Mouse (Mus musculus) cerebellum, adult 18-20 months (tissue): ENCODE data around the gene Mybphl.

Experiments used
- DNase-seq, 2 experiments: peaks; one replicate each; pipeline ENCODE4 v3.0.0; 2021

Gene Mybphl

DNA sequence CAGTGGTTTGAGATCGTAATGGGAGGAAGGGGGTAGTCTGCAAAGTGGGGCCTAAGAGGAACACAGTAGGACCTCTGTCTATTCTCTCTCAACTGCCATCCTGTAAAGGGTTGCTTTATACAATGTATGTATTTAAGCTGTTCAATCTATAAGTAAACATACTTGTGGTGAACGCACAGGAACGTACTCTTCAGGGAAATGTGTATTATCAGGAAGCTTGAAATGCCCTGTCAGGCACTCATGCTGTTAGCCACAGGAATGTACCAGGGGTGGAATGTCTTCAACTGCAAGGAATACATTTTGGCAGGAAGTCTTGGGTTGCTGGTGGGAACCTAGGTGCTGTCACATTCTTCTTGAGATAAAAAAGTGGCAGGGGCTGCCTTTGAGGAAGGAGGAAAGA, 8.0 kb downstream of the Mybphl start:
- no peak for DNase-seq

DNA sequence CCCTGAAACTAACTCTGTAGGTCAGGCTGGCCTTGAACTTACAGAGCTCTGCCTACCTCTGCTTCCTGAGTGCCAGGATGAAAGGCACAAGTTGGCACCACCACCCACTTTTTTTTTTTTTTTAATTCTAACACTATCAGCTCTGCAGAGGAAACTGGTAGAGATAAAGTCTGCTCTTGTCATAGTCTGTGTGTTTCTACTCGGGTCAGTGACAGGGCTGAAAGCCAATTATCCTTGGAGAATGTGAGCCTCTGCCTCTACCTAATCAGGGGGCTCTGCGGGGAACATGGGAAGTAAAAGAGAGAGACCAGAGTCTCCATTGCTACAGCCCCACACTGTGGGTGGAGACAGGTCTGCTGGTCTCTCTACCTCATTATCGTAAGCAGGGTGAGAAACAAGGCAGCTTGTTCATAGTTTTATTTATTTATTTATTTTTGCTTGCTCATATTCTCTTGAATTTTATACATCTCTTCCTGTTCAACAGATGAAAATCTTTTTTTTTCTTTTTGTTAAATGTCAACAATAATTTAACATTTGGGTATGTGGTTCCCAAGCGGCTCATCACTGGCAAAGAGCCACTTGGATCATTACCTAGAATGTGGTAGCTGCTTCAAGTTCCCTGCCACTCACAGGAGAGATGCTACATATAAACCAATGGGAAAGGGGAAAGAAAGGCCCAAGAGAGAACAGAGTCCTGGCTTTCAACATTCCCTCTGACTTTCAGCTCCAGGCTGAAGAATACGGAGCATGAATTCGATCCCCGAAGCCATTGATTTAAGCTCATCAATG, 14.4 kb downstream of the Mybphl start:
- DNase-seq, result no peak

DNA sequence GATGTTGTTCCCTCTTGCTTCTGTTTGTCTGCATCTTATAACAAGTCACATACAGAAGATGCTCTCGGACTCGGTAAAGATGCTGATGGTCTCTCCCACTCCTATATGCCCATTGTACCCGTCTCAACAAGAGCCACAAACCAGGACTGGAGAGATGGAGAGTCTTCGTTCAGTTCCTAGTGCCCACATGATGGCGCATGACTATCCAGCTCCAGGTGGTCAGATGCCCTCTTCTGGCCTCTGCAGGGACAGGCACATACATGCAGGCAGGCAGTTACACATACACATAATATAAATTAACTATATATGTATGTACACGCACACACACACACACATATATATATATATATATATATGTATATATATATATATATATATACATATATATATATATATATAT, 16.0 kb downstream of the Mybphl start:
- DNase-seq, result no peak

DNA sequence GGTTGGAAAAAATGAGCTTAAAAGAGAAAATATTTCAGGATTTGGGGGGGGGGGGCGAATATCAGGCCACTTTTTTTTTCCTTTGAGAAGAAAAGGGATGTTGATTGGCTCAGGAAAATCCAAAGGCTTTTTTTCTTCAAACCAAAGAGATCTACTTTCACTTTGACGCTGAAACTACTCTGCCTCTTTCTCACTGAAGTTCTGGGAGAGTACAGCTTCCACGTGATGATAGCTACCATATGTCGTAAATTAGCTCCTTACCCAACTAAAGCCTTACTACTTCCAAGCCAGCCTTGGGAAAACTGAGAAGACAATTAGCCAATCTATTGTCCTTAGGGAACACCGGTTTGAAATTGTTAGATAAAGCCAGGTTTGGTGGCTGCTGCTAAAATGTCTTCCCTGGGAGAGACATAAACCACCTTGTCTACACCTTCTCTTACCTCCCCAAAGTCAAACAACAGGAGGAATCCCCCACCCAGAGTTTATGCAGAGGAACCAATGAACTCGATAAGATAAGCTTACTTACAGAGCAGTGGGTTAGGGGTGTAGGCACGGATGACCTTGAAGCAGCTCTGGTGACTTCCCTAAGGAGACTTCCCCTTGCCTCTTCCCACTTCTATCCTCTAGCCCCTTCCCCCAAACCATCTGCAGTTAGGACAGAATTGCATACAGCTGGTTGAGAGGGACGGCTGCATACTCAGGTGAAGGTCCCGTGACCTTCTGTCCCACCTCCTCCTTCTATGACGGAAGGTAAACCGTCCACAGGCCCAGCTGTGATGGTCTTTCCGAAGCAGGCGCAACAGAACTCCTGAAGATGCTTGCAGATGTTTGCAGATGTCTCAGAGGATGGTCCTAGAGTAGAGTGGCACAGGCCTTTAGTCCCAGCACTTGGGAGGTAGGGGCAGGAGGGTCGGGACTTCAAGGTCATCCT, 17.5 kb downstream of the Mybphl start:
- DNase-seq, result no peak

DNA sequence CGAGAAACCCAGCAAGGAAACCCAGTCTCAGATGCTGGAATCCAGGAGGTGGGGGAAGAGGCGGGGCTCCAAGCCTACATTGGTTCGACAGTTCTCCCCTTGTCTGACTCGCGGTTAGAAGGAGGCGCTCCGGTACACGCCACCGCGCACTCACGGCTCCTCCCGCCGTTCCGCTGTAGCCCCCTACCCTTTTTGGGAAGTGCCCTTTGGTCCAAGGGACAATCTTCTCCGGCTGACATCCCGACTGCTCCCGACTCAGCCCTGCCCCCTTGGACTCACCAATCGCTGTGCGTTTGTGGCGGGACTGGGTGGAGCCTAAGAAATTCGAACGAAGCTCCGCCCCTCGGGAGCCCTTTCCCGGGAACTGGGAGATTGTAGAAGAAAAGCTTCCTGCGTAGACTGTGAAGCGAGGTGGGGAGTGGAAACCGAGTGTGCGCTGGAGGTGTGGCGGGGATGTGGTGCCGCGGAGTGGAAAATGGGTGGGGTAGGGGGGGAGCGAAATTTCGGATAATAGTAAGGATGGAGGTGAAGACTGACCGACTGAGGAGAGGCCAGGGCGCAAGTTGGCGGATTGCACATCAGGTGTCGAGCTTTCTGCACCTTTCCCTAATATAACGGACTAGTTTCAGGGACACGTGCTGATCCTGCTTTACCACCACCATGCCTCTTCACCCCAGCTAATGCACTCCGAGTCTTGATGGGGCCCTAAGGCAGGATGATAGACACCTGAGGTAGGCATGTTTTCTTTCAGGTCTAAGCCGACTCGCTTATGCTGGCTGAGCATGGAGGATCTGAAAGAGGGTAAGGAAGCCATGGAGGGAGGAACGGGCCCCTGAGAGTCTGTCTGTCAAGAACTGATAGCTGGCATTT, 19.0 kb downstream of the Mybphl start, which contains the start of gene Psrc1:
Gene Psrc1 (plus strand): TSS at position 355 of the 870 bp plus-strand sequence.
- peak; percentile 78 to 89 for DNase-seq

DNA sequence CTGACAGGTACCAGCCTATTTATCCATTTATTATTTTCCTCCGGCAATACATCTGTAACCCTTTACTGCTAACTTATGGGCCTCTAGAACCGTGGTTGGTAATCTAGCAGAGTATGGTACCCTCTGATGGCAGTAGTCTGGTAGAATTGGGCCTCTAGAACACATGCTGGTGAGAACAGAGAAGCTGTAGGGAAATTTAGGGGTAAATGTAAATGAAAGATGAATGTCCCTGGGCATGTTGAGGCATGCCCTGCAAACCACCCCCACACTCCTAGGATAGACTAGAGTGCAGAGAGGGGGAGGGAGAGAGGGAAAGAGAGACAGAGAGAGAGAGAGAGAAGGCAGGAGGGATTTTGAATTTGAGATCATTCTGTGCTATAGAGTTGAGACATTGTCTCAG, 19.7 kb downstream of the Mybphl start:
- no peak for DNase-seq

DNA sequence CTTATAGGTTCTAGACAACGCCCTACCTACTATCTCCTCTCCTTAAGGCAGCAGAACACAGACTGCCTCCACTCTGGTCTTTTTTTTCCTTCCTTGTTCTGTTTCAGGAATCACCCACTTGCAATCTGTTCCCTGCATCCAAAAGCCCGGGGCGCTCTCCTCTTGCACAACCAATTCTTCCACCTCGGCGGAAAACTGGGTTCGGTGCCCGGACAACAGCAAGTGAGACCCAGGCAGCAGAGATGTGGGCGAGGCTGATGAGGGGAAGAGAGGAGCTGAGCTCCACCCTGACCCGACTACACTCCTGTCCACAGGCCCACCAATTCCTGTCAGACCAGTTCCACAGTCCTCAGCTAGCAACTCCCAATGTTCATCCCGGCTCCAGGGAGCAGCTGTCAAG, 21.5 kb downstream of the Mybphl start:
- DNase-seq, result no peak

DNA sequence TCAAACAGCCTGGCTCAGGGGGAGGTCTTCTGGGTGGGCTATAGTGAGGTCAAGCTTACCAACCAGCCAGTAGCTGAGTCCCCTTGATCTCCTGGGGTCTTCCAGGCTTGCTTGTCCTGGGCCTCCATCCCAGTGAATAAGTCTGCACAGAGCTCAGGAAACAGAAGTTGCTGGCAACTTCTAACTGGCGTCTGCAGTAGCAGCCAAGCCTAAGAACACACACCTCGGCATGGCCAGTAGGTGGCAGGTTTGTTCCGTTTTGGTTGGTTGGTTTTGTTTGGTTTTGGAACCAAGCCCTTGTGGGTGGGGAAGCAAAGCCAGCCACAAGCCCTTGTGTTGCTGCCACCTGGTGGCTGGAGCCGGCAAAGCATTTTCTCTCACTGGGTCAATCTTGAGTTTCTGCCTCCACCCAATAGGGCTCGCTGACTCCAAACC, 24.4 kb downstream of the Mybphl start:
- DNase-seq, result peak; percentile 94 to 97

DNA sequence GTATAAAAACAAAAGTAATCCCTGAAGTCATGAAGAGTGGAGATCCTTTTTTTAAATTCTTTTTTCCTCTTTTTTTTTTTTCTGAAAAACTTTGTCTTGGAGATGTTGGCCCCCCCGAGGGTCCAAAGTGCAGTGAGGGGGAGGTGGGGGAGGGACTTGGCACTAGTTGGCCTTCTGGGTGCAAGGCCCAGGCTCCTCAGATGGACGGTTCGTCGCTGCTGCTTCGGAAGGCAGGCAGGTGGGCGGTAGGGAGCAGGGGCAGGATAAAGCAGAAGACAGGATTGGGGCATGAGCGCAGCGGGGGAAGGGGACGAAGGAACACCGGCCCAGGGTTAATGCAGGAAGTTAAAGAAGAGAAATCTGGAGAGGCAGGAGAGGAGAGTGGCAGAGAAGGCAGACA, 27.6 kb downstream of the Mybphl start:
- no peak for DNase-seq

DNA sequence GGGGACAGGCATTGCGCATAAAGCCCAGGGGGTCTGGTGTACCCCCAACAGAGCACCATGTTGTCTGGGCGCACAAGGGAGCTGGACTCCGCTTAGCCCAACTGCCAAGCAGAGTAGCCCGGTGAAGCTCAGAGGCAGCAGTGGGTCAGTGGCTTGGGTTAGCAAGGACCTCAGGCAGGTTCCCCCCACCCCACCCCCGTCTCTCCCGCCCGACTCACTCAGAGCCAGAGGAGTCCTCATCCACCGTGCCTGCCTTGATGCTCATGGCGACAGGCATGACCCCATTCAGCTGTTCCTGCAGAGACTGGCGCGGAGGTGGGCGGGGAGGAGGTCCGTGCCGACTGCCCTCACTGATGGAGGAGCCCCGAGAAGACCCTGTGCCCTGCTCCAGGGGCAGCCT, 28.1 kb downstream of the Mybphl start:
- DNase-seq, result no peak

DNA sequence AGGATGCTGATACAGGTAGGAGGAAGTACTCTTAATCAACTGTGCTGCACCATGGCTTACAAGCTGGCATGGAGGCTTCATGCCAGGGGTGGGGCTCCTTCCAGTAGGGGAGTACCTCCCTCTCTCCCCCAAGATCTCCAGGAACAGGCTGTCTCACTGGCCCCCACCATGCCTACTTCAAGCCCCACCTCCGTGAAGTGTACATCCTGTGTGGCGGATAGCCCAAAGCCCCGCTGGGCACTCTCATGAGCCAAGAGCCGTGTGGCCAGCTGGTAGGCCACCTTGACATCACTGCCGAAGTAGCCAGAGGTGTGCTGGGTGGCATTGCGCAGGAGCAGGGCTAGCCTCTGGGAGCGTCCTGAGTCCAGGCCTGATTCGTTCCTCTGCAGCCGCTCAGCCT, 33.6 kb downstream of the Mybphl start:
- no peak for DNase-seq

DNA sequence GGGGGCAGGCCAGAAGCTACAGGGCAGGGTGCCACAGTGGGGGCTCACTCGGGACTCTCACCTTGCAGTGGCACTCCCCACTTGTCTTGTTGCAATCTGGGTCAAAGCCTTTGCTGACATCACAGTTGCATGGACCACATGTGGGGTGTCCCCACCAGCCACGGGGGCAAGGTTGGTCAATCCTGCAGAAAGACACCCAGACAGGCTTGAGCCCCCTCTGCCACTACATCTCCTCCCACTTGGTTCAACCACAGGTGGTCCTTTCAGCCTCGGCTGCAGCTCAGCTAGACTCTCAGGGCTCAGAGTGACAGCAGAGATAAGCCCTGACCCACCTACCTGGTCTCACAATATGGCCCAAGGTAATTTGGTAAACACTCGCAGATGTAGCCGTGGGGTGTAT, 35.7 kb downstream of the Mybphl start:
- DNase-seq, result peak; percentile 8 to 14

DNA sequence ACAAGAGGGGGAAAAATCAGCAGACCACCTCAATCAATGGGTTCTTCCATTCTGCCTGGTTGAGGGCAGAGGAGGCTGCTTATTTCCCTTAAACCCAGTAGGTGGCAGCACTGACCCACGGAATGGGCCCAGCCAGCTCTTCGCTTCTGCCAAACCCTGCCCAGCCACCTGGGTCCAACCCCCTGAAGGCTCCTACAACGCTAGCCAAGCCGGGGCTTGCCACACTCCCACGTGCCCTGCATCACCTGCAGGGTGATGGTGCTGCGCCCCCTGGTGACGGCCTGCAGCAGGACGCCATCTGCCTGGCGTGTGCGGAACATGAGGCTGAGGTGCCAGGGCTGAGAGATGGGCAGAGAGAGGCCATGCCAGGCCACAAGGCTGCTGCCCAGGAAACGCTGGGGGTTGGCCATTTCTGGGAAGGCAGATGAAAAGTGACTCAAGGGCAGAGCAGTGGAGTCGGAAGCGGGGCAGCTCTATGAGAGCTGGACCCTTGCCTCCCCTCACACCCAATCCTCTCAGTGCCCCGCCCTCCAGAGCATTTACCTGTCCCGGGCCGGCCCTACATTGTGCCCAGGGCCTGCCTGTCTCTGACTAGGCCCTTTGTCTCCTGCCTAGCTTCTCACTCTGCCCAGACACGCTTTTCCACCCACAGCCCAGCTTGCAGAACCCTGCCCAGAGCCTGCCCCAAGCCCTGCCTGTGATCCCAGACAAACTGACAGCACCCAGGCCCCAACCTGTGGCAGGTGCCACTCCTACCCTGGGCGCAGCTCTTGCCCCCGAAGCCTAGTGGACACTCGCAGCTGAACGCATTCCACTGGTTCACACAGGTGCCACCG, 37.2 kb downstream of the Mybphl start:
- DNase-seq, result peak; percentile 94 to 95

DNA sequence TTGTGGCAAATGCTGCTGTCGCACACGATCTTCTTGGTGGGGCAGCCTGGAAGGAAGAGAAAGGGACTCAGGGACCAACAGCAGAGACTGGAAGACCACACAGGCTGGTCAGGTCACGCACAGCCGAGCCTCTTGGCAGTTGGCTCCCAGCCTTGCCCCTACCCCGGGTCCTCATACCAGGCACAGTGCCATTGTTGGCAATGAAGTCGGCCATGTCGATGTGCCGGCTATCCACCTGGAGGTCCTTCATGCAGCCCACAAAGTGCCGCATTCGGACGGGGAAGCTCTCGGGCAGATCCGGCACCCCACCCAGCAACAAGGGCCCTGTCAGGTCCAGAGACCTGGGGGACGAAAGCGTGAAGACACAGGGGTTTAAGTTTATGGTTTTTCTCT, 37.8 kb downstream of the Mybphl start:
- no peak for DNase-seq

DNA sequence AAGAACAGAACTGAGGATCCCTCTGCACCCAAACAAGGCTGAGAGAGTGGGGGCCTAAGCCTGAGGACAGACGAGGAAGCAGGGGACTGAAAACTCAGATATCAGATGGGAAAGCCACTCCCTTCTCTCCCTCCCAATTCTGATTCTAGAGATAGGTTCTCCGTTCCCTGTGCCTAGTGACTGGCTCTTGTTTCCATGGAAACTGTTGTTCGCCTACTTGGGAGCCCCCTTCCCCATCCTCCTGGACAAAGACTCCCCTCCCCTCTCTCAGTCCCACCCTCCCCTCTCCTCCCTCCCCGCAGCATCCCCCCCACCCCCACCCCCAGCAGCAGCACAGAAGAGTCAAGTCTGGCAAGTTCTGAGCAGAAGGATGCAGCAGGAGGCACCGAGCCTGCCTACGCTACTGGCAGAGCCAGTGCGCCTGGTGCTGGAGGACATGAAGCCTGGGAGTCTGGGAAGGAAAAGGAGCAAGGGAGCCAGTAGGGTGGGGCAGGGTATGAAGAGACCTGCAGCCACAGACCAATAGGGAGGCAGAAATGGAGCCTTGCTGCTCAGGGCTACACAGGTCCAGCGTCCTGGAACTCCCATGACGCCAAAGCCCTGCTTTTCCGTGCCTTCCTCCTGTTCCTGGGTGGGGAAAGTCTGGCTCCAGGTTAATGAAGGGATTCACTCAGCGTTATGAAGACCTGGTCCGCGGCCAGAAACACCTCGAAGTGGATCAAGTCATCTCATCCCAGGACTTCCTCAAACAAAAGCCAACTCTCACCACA, 41.0 kb downstream of the Mybphl start:
- DNase-seq, result no peak

DNA sequence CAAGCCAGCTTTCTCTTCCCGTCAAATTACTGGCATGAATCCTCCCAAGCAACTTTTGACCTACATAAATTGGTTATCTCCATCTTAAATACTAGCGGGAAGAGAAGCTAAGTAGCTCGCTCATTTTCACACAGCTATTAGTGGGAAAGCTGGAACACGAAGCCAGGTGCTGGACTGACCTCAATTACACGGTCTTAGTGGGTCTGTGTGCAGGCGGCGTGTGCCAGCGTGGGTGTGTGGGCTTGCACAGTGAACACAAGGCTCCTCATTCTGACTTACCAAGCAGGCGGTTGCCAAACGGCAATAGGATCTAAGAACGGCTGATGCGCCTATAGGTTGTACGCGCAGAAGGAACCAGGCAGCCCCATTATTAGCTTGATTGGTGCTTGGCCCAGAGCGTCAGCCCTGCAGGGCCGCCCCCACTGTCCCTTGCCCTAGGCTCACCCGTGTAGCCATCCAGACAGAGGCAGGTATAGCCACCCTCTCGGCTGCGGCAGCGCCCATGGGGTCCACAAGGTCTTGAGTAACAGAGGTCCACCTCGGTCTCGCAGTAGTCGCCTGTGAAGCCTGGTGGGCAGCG, 41.7 kb downstream of the Mybphl start:
- DNase-seq, result no peak

DNA sequence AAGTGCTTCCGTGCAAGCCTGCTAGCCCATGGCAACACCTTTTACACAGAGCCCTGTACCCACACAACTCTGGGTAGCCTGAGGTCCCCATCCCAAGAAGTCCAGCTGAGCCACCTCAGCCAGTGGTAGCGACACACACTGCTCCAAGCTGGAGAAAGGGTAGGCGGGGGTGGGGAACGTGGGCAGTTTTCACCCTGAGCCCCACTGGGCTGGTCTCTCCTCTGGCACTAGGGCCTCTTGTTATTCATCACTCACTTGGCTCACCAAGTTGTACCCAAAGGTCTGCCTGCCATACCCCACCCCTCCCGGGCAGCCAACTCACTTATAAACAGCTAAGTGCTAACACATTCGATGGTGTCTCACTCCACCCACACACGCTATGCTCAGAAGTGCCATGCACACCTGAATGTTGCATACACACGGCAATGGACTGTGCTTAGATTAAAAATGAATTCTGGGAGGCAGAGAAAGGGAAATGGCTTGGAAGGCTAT, 43.9 kb downstream of the Mybphl start:
- peak in 1 of 2 experiments; percentile 2 for DNase-seq

DNA sequence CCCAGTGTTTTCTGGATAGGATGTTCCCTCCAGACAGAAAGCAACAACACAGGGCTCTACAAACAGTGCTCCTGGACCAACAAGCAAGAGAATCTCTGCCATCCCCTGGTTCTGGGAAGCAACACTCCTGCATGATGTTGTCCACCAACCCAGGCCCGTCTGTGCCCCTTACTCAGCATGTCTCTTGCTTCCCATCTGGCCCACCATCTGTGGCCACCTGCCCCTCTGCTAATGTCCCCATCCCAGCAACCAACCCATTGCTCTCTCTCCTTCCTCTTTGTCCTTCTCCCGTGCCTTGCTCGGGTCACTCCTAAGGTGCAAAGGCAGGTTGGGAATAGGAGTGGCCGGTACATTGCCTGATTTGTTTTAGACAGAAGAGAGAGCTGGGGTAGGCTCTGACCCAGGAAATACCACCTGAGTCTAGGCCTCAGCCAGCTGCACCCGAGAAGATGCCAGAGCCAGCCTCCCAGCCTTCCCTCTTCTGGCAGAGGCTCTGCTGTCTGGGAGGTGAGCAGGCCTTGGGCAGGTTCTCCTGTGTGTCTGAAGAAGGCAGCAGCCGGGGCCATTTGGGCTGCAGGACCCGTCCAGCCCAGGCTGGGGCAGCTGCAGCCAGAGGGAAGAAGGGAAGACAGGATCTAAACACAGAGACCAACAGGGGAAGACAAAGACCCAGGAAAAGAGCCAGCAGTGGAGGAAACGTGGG, 45.1 kb downstream of the Mybphl start:
- DNase-seq, result peak in 1 of 2 experiments; percentile 39

DNA sequence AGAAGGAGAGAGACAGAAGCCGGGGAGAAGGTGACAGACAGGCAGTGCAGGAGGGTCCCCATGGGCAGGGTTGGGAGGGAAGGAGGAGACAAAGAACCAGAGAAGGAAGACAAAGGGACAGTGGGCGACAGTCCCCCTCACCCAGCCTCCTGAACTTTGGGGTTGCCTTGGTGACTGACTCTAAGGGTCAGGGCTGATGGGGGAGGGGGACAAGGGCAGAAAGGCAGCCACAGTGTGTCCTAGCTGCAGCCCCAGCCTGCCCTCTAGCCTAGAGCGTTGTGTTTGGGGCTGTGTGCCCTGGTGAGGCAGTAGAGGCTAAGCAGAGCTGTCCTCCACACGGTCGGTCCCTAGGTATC, 45.6 kb downstream of the Mybphl start:
- DNase-seq, result peak in 1 of 2 experiments; percentile 20
